Mouse (Mus musculus) G1E (cell line): ENCODE data around the gene Itih3. TPM values are rescaled to one million over a fixed set of nuclear protein-coding genes. Genes with fewer than 3 reads are reported as not detected.

Experiments
- ATAC-seq: 2 replicates; pipeline ENCODE4 v1.8.0; 2016; ENCODE audit warnings: mild to moderate bottlenecking; ENCODE audit not compliant: insufficient number of reproducible peaks, poor library complexity, low FRiP score, severe bottlenecking; ENCODE audit errors: extremely low read depth
- DNase-seq: peaks from one replicate; pipeline ENCODE4 v3.0.0; 2012; ENCODE audit warnings: low spot score
- H3K27me3 ChIP-seq: 2 replicates; pipeline ENCODE4 v1.6.1; 2012; ENCODE audit warnings: mild to moderate bottlenecking, low read length, inconsistent platforms; ENCODE audit not compliant: insufficient read depth
- H3K36me3 ChIP-seq: replicated peaks from 2 replicates; pipeline ENCODE3; 2012; ENCODE audit warnings: mild to moderate bottlenecking, inconsistent platforms
- H3K4me1 ChIP-seq: 2 replicates; pipeline ENCODE4 v1.6.1; 2012; ENCODE audit warnings: low read depth, low read length, inconsistent platforms, mixed read lengths; ENCODE audit not compliant: insufficient read depth
- H3K4me3 ChIP-seq: 2 replicates; pipeline ENCODE4 v1.5.1; 2012; ENCODE audit warnings: low read depth, mild to moderate bottlenecking, inconsistent platforms, low read length, moderate library complexity, mixed read lengths
- H3K9me3 ChIP-seq: replicated peaks from 2 replicates; pipeline ENCODE4 v1.6.1; 2012; ENCODE audit warnings: inconsistent platforms
- CTCF ChIP-seq: IDR thresholded peaks from 2 replicates; pipeline ENCODE4 v1.5.1; 2012; ENCODE audit warnings: low read depth, low read length, inconsistent platforms, mixed read lengths
- GATA1 ChIP-seq: IDR thresholded peaks from 2 replicates; pipeline ENCODE4 v1.6.1; 2012; ENCODE audit warnings: borderline replicate concordance, low read length, inconsistent platforms, mixed read lengths
- GATA2 ChIP-seq: IDR thresholded peaks from 2 replicates; pipeline ENCODE4 v1.6.1; 2012; ENCODE audit warnings: low read depth, low read length, inconsistent platforms, borderline replicate concordance
- POLR2AphosphoS5 ChIP-seq: IDR thresholded peaks from 2 replicates; pipeline ENCODE4 v1.6.1; 2012; ENCODE audit warnings: low read depth, low read length, inconsistent platforms; ENCODE audit not compliant: insufficient replicate concordance
- TAL1 ChIP-seq: conservative IDR thresholded peaks from 2 replicates; pipeline ENCODE4 v1.6.1; 2012; ENCODE audit warnings: low read depth, low read length, inconsistent platforms, mixed read lengths
- polyA plus RNA-seq: library from polyadenylated mRNA; stranded (reverse); fragments of >175 nt; gene quantifications from 2 replicates; pipeline ENCODE4 v1.2.3, GENCODE M21; 2012
- total RNA-seq, 2 experiments: library from RNA; stranded (forward) in 1 of 2; stranded (reverse) in 1 of 2; fragments of 200-1000 nt in 1 of 2; fragments of >200 nt in 1 of 2; fragmentation: Nextera tagmentation in 1 of 2; gene quantifications; 2 replicates each; pipeline ENCODE4 v1.2.3; 2014 to 2017

The Itih3 gene
- total RNA-seq (2014; fragmentation: Nextera tagmentation): not detected in 2 replicates
- not detected in 2 replicates for total RNA-seq (2017)
- not detected in 2 replicates for polyA plus RNA-seq

DNA sequence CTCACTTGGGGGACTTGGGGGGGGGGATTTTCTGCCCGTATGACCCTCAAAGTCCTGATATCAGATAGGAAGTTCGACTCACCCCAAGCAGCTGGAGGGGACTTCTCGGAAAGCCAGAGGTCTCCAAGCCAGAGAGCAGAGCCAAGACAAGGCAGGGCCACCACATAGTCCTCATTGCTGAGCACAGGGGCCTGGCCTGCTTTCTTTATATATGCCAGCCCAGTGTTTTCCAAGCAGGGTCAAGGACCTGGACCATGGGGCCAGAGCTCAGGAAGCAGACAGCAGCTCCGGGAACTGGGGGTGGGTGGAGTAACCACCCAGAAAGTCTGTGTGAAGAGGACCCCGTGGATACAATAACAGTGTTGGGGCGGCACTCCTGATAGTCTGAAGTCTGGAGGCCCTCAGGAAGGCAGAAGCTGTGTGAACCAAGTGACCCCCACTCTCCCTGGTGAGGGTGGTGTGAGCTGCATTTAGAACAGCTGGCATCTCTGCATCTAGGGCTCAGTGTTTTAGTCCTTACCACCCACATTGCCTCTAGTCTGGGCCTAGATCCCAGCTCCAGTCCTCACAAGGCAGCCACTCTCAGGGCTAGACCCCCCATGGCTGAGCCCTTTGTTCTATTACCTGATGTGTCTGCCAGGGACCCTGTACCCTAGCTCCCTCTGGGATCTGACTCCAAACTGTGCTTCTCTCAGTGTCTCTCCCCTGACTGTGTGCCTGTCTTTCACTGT lies at the start of gene Itih3:
TSS of gene Itih3 (minus strand) at position 386 of the 731 bp plus-strand sequence.
- ATAC-seq: no peak
- H3K27me3 ChIP-seq: peaks cover 35% of the 10 kb centered on the region
- no peaks in the 10 kb centered on the region for H3K4me1 ChIP-seq
- no peak for TF ChIP-seq GATA2
- no peak for TF ChIP-seq CTCF
- no peak for TF ChIP-seq GATA1
- no peak for TF ChIP-seq POLR2AphosphoS5
- TF ChIP-seq TAL1: no peak
- H3K4me3 ChIP-seq: no peak within 1 kb of the TSS
- no peak for DNase-seq
- H3K9me3 ChIP-seq: no peaks in the 10 kb centered on the region
- no peaks in the 10 kb centered on the region for H3K36me3 ChIP-seq

DNA sequence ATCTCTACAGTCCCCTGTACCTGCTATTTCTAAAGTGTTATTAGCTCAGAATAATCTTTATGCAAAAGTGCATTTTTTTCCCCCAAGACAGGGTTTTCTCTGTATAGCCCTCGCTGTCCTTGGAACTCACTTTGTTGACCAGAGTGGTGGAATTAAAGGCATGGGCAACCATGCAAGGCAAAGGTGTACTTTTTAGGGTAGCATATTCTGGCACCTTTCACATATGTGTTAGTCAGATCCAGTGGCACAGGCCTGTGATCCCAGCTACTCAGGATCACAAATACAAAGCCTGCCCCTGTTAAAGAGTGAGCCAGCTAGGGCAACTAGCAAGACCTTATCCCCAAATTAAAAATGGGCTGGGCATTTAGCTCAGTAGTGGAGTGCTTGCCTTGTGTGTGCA lies 36.8 kb upstream of the Itih3 start:
- ATAC-seq (no peak), DNase-seq (no peak)
- TF ChIP-seq TAL1: no peak
- no peak for TF ChIP-seq POLR2AphosphoS5
- no peak for TF ChIP-seq CTCF
- no peak for TF ChIP-seq GATA1
- TF ChIP-seq GATA2: no peak
- Histone ChIP-seq H3K36me3 (peaks cover 50% of the 10 kb centered on the region), H3K4me3 (no peak overlapping the region), H3K27me3 (no peaks in the 10 kb centered on the region), H3K4me1 (peaks cover 11% of the 10 kb centered on the region), H3K9me3 (no peaks in the 10 kb centered on the region)

DNA sequence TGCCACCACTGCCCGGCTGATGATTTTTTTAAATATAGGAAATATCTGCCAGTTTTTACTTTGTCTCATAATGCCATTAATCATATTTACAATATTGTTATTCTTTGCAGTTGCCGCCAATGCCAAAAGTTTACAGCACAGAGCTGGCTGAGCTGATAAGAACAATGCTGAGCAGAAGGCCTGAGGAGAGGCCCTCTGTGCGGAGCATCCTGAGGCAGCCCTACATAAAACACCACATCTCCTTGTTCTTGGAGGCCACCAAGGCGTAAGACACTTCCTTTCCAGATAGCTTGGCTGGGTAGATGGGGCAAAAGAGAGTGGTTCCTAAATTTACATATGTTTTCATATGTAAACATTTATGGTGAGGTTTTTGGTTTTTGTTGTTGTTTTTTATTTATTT lies 35.5 kb upstream of the Itih3 start:
- H3K36me3 ChIP-seq: peaks cover 50% of the 10 kb centered on the region
- H3K27me3 ChIP-seq: no peaks in the 10 kb centered on the region
- TF ChIP-seq TAL1 (0 out of 2 replicates have a peak, but pooled peaks have one; percentile 21), CTCF (no peak)
- peak; percentile 55 for DNase-seq
- H3K4me3 ChIP-seq: no peak overlapping the region
- ATAC-seq: peak; percentile 78
- H3K4me1 ChIP-seq: peaks cover 11% of the 10 kb centered on the region
- H3K9me3 ChIP-seq: no peaks in the 10 kb centered on the region

DNA sequence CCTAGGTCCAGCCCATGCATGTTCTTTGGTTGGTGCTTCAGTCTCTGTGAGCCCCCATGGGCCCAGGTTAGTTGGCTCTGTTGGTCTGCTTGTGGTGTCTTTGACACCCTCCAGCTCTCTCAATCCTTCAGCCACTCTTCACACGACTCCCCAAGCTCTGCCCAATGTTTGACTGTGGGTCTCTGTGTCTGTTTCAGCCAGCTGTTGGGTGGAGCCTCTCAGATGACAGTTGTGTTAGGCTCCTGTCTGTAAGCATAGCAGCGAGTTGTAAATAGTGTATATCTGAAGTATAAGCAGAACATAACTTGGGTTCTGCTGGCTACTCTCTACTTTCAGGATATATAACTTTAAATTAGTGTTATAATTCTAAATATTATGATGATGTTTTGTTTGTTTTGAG lies 35.0 kb upstream of the Itih3 start:
- no peaks in the 10 kb centered on the region for H3K27me3 ChIP-seq
- DNase-seq (no peak), ATAC-seq (no peak)
- peaks cover 52% of the 10 kb centered on the region for H3K36me3 ChIP-seq
- H3K4me3 ChIP-seq: no peak overlapping the region
- TF ChIP-seq TAL1 (no peak), GATA2 (no peak)
- H3K9me3 ChIP-seq: no peaks in the 10 kb centered on the region
- H3K4me1 ChIP-seq: peaks cover 15% of the 10 kb centered on the region

DNA sequence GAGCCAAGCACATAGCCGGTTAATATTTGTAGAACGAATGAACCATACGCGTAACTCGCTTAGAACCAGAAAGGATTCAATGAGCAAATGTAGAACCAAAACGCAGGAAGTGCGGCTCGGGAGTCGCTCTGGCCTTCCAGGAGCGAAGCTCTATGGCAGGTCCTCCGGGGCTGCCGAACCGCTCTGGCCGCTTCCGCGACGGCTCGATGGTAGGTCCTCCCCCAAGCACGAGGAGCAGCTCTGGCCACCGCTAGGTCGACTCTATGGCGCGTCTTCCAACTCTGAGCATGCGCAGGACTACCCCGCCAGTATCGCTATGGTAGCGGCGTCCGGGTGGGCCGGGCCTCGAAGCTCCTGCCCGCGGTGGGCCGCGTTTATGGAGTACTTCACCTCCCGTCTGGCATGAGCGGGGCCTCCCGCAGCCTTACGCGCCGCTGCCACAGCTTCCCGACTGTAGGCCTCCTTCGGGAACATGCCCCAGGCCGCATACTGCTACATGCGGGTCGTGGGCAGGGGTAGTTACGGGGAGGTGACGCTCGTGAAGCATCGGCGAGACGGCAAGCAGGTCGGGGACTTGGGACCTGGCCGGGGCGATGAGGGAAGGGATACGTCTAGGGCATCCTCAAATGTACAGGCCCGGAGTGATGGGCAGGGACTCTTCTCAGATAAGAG lies 27.7 kb upstream of the Itih3 start, which contains the start of gene Nek4:
TSS of gene Nek4 (plus strand) at position 224 of the 672 bp plus-strand sequence.
- peak; percentile 98 for ATAC-seq
- Histone ChIP-seq H3K9me3 (no peaks in the 10 kb centered on the region), H3K36me3 (peaks cover 19% of the 10 kb centered on the region), H3K4me1 (peaks cover 28% of the 10 kb centered on the region), H3K4me3 (peak within 1 kb of the TSS; percentile 96), H3K27me3 (0 out of 2 replicates have a peak, but pooled peaks cover under 1% of the 10 kb centered on the region)
- DNase-seq: peak; percentile 93
- TF ChIP-seq TAL1 (no peak), GATA1 (no peak), CTCF (no peak), GATA2 (no peak)

DNA sequence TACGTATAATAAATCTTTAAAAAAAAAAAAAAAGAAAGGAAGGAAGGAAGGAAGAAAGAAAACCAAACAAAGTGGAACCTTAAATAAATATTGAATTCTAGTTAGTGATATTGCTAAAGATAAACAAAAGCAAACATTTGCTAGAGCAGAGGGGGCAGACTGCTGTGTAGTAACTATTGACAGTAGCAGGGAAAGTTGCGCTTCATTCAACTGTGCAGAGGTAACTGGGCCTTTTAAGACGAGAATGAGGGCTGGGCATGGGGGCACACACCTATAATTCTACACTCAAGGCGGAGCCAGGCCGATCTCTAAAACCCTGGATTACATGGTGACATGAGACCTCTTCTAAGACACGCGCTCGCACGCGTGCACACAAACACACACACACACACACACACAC lies 26.4 kb upstream of the Itih3 start:
- no peaks in the 10 kb centered on the region for H3K9me3 ChIP-seq
- no peak for TF ChIP-seq CTCF
- TF ChIP-seq POLR2AphosphoS5: no peak
- TF ChIP-seq GATA1: no peak
- TF ChIP-seq TAL1: no peak
- TF ChIP-seq GATA2: no peak
- peaks cover 28% of the 10 kb centered on the region for H3K4me1 ChIP-seq
- H3K4me3 ChIP-seq: no peak overlapping the region
- ATAC-seq (no peak), DNase-seq (no peak)
- H3K27me3 ChIP-seq: peaks cover 11% of the 10 kb centered on the region
- peaks cover 12% of the 10 kb centered on the region for H3K36me3 ChIP-seq
